In the genomic region with DNA sequence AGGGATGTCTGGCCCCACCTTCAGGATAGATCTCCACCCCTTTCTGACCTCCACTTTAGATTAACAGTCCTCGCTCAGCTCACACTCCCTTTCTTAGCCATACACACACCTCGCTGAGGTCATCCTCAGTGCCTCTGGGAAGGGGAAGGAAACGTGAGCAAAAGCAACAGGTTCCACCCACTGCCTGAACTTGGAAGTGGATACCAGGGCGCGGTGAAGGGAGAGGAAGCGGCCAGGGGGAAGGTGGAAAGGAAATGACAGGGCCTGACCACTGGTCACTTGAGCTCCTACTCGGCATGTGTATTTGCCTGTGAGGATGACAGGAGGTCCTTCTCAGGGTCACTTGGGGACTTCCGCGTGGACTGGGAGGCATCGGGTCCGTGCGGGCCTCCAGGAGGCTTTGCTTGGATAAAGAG, we compare ENCODE assay signal across 7 mouse cellular contexts.
DNase-seq lines count a peak whose midpoint lies in the region; ATAC-seq and TF ChIP-seq lines count a peak whose summit lies in the region.

No protein-coding gene starts in this region.

- DNase-seq in G1E (ENCODE audit: low spot score), result no peak
- peak; percentile 46 to 51 for DNase-seq in adrenal gland, postnatal 36 days
- peak; percentile 28 for DNase-seq in forebrain, postnatal 0 days
- DNase-seq in spleen, postnatal 36 days (ENCODE audit: low spot score in 2 of 2), result no peak

- TF ChIP-seq CTCF in G1E (IDR thresholded peaks at IDR 0.05; ENCODE audit: low read depth, low read length), result no peak
- no peak for TF ChIP-seq CTCF in forebrain, postnatal 0 days (IDR thresholded peaks at IDR 0.05; ENCODE audit: low read depth)

- peak overlapping the region; percentile 71 for H3K9ac ChIP-seq in forebrain, postnatal 0 days
- H3K9ac ChIP-seq in intestine, embryonic 15.5 days, result peak overlapping the region; percentile 74
- H3K9ac ChIP-seq in liver, embryonic 15.5 days, result peak overlapping the region; percentile 40
- H3K9ac ChIP-seq in neural tube, embryonic 13.5 days, result peak overlapping the region; percentile 83

- 8% methylated on average over 12 of the region's 12 CpGs for WGBS in forebrain, postnatal 0 days
- 0% methylated on average over 12 of the region's 12 CpGs for WGBS in intestine, embryonic 15.5 days
- 3% methylated on average over 12 of the region's 12 CpGs for whole genome bisulfite sequencing in liver, embryonic 15.5 days (ENCODE audit: insufficient replicate concordance)
- 2% methylated on average over 12 of the region's 12 CpGs for WGBS in neural tube, embryonic 13.5 days

- no peak for ATAC-seq in G1E (ENCODE audit: extremely low read depth, insufficient number of reproducible peaks, low FRiP score, poor library complexity, severe bottlenecking)
- no peak for ATAC-seq in forebrain, postnatal 0 days
- peak; percentile 80 for ATAC-seq in intestine, embryonic 15.5 days
- ATAC-seq in liver, embryonic 15.5 days (ENCODE audit: insufficient read depth), result peak; percentile 40
- peak; percentile 1; the same call in 1 of the 2 replicates for ATAC-seq in neural tube, embryonic 13.5 days (ENCODE audit: low read depth)

- peak overlapping the region; percentile 3; the same call in 1 of the 2 replicates for H3K4me3 ChIP-seq in G1E (ENCODE audit: low read depth, low read length)
- peak overlapping the region; percentile 71 for H3K4me3 ChIP-seq in forebrain, postnatal 0 days (ENCODE audit: low read depth, low read length)
- peak overlapping the region; percentile 68 for H3K4me3 ChIP-seq in intestine, embryonic 15.5 days (replicated peaks)
- H3K4me3 ChIP-seq in liver, embryonic 15.5 days (replicated peaks), result peak overlapping the region; percentile 65
- peak overlapping the region; percentile 68 for H3K4me3 ChIP-seq in neural tube, embryonic 13.5 days

- H3K27ac ChIP-seq in forebrain, postnatal 0 days (ENCODE audit: low read depth, low read length), result peak overlapping the region; percentile 77
- H3K27ac ChIP-seq in intestine, embryonic 15.5 days, result peak overlapping the region; percentile 95
- H3K27ac ChIP-seq in liver, embryonic 15.5 days (replicated peaks), result 0 out of 2 replicates have a peak overlapping the region, but pooled peaks have one; percentile 33
- peak overlapping the region; percentile 85 for H3K27ac ChIP-seq in neural tube, embryonic 13.5 days (replicated peaks)

- H3K27me3 ChIP-seq in G1E (ENCODE audit: insufficient read depth, low read length), result no peaks in the 10 kb centered on the region
- H3K27me3 ChIP-seq in forebrain, postnatal 0 days (ENCODE audit: insufficient read depth, low read length), result no peaks in the 10 kb centered on the region
- H3K27me3 ChIP-seq in intestine, embryonic 15.5 days (replicated peaks), result no peaks in the 10 kb centered on the region
- H3K27me3 ChIP-seq in liver, embryonic 15.5 days, result peaks cover 62% of the 10 kb centered on the region
- H3K27me3 ChIP-seq in neural tube, embryonic 13.5 days, result peaks cover 10% of the 10 kb centered on the region; the same call in 1 of the 2 replicates

- no peaks in the 10 kb centered on the region for H3K4me1 ChIP-seq in G1E (ENCODE audit: insufficient read depth, low read depth, low read length)
- H3K4me1 ChIP-seq in forebrain, postnatal 0 days (ENCODE audit: insufficient read depth), result 0 out of 2 replicates have a peak, but pooled peaks cover 3% of the 10 kb centered on the region
- H3K4me1 ChIP-seq in intestine, embryonic 15.5 days (replicated peaks), result peaks cover 13% of the 10 kb centered on the region; the same call in 1 of the 2 replicates
- H3K4me1 ChIP-seq in liver, embryonic 15.5 days (replicated peaks), result peaks cover 34% of the 10 kb centered on the region
- H3K4me1 ChIP-seq in neural tube, embryonic 13.5 days (replicated peaks), result peaks cover 37% of the 10 kb centered on the region

- H3K36me3 ChIP-seq in G1E (replicated peaks), result no peaks in the 10 kb centered on the region
- no peaks in the 10 kb centered on the region for H3K36me3 ChIP-seq in forebrain, postnatal 0 days (ENCODE audit: insufficient read depth)
- H3K36me3 ChIP-seq in intestine, embryonic 15.5 days, result no peaks in the 10 kb centered on the region
- no peaks in the 10 kb centered on the region for H3K36me3 ChIP-seq in liver, embryonic 15.5 days (replicated peaks)
- no peaks in the 10 kb centered on the region for H3K36me3 ChIP-seq in neural tube, embryonic 13.5 days

- peaks cover 50% of the 10 kb centered on the region for H3K9me3 ChIP-seq in G1E (replicated peaks)
- no peaks in the 10 kb centered on the region for H3K9me3 ChIP-seq in forebrain, postnatal 0 days (ENCODE audit: low read length)
- H3K9me3 ChIP-seq in intestine, embryonic 15.5 days, result no peaks in the 10 kb centered on the region
- H3K9me3 ChIP-seq in liver, embryonic 15.5 days (replicated peaks), result no peaks in the 10 kb centered on the region
- no peaks in the 10 kb centered on the region for H3K9me3 ChIP-seq in neural tube, embryonic 13.5 days

- peak overlapping the region; percentile 99 for H3K4me2 ChIP-seq in forebrain, postnatal 0 days (ENCODE audit: low read depth)
- H3K4me2 ChIP-seq in intestine, embryonic 15.5 days (replicated peaks), result peak overlapping the region; percentile 98
- H3K4me2 ChIP-seq in liver, embryonic 15.5 days, result peak overlapping the region; percentile 91
- H3K4me2 ChIP-seq in neural tube, embryonic 13.5 days, result peak overlapping the region; percentile 95

Comparison
In these comparisons a context has a peak if more than half of its experiments do, and no peak if none do; other contexts are left out.
1. ATAC-seq: peak in intestine, embryonic 15.5 days (single experiment), liver, embryonic 15.5 days (single experiment) and neural tube, embryonic 13.5 days (single experiment); none in G1E (single experiment) and forebrain, postnatal 0 days (single experiment).
2. DNase-seq: peak in adrenal gland, postnatal 36 days (2 of 2) and forebrain, postnatal 0 days (single experiment); none in G1E (single experiment) and spleen, postnatal 36 days (0 of 2).
3. H3K4me3 ChIP-seq: peak in every context shown above with its lines; median percentile 71 in forebrain, postnatal 0 days; 68 in intestine, embryonic 15.5 days; 68 in neural tube, embryonic 13.5 days; 65 in liver, embryonic 15.5 days; 3 in G1E.
4. H3K27ac ChIP-seq: peak in every context shown above with its lines; median percentile 95 in intestine, embryonic 15.5 days; 85 in neural tube, embryonic 13.5 days; 77 in forebrain, postnatal 0 days; 33 in liver, embryonic 15.5 days.
5. Peak in every context shown above with its lines, with median percentiles within 50 percentile points of each other: H3K4me2 ChIP-seq and H3K9ac ChIP-seq.